Mouse (Mus musculus): ENCODE measurements around the gene Ppa1. TPM values are rescaled to one million over a fixed set of nuclear protein-coding genes. Genes with fewer than 3 reads are reported as not detected.

The Ppa1 gene
- total RNA-seq, 1 experiment from 2014 or later, result 107 TPM

DNA sequence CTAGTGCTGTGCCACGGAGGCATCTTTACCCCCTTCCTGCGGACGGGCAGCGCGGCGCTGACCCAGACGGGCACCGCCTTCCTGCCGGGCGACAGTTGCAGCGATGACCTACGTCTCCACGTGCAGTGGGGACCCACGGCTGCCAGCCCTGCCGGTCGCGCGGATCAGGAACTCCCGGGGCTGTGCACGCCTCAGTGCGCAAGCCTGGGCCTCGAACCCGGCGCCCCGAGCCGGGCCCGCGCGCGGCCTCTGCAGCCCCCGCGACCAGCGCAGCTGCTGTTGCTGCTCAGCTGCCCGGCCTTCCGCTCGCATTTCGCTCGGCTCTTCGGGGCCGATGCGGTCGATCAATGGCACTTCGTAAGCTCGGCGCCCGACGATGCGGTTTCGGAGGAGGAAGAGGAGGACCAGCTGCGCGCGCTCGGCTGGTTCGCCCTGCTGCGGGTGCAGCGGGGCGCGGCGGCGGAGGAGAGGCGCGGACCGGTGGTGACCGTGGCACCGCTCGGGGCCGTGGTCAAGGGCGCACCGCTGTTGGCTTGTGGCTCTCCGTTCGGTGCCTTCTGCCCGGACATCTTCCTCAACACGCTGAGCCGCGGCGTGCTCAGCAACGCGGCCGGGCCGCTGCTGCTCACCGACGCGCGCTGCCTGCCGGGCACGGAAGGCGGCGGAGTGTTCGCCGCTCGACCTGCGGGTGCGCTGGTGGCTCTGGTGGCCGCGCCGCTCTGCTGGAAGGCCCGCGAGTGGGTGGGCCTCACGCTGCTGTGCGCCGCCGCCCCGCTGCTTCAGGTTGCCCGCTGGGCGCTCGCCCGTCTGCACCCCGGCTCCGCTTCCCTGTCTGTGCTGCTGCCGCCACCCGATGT, 47.6 kb downstream of the Ppa1 start:
- no peak for DNase-seq

DNA sequence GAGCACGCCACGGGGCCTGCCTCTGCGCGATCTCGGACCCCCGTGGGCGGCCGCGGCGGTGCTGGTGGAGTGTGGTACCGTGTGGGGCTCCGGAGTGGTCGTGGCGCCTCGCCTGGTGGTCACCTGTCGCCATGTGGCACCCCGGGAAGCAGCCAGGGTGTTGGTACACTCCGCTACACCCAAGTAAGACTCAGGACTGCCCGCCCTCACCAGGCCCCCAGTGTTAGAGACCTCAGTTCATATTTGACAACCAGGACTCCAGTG, 48.1 kb downstream of the Ppa1 start:
- DNase-seq, result no peak

DNA sequence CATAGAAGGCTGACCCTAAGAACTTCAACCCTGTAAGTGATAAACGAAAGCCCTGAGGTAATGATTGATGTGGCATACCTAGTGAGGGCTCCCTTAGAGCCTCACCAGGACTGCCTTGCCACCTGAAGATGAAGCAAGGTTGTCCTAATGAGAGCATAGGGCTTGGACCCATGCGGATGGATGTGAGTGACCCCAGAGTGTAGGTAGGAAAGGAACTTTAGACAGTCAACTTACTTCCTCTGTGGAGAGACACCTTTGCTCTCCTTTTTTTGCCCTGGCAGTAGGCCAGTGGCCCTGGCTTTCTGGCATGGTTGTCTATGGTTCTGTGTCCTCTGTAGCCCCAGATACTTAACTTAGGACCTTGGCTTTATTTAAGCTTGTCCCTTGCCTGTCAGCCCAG, 48.7 kb downstream of the Ppa1 start:
- DNase-seq, result peak; percentile 41

DNA sequence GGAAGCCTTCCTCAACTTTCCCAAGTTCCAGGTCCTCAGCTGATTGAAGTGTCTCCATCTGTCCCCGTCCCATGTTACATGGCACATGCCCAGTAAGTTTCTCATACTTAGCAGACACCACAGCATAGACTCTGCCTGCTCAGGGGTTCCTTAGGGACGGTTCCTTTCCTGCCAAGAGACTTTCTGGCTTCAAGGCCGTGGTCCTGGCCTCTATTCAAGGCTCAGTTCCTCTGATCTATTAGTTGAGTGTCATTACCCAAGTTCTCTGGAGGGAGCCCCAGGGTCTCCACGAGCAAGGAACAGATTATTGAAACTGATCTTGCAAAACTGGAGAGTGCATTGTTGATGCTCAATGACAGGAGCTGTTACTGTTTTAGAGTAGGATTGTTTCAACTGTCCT, 56.3 kb downstream of the Ppa1 start:
- DNase-seq, result peak; percentile 68

DNA sequence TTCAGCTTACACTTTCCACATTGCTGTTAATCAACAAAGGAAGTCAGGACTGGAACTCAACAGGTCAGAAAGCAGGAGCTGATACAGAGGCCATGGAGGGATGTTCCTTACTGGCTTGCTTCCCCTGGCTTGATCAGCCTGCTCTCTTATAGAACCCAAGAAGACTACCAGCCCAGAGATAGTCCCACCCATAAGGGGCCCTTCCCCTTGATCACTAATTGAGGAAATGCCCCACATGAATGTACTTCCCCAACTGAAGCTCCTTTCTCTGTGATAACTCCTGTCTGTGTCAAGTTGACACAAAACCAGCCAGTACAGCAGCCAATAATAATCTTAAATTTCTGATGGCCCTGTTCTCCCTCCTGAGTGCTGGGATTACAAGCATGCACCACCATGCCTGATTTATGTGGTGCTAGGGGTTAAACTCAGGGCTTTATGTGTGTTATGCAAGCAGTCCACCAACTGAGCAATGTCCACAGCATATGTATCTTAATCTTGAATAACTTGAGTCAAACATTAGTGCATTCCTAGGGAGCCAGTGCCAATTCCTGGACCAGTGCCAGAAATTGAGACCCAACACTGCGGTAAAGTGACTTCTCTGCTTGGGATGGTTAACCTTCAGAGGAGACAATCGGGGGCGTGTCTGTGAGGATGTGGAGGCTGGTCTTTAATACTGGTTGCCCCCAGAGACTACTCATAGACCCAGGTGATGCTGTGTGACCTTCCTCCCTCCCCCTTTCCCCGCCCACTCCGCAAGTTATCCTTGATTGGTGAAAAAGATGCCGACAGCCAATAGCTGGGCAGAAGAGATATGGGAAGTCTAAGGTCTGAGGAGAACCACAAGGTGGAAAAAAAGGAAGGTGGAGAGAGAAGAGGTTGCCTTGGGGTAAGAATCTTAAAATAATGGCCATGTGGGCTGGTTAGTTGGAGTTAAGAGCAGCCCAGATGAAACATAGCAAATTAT, 58.3 kb downstream of the Ppa1 start:
- no peak for DNase-seq

DNA sequence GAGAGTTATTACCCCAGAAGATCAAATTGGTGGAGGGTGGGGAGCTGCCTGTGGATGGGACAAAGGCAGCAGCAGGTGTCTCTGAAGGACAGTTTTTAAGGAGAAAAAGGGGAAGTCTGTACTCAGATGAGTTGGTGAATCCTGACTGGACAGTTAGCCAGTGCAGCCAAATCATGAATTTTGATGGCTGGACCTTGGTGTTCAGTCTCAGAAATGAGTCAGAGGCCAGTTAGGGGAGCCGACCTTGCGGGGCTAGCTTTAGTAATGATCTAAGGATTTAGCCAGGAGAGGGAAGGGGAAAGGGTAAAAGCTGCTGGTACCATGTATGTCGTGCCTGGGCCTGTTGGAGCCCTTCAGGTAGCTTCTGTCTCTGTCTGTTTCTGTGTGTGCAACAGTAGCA, 65.2 kb downstream of the Ppa1 start:
- no peak for DNase-seq

DNA sequence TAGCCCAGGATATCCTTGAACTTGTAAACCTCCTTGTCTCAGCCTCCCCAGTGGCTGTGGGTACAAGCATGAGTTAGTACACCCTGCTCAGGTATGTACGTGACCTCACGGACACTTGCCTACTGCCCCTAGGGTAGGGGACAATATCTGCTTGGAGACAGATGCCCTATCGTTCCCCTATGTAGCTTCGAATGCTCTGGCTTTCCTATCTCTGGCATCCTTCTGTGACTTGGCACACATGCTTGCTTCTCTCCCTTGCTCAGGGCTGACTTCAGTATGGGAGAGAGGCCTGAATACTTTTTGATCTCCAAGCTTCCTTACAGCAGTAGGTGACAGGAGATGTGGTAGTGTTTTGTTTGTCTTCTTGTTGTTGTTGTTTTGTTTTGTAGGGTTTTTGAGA, 65.8 kb downstream of the Ppa1 start:
- DNase-seq, result no peak

DNA sequence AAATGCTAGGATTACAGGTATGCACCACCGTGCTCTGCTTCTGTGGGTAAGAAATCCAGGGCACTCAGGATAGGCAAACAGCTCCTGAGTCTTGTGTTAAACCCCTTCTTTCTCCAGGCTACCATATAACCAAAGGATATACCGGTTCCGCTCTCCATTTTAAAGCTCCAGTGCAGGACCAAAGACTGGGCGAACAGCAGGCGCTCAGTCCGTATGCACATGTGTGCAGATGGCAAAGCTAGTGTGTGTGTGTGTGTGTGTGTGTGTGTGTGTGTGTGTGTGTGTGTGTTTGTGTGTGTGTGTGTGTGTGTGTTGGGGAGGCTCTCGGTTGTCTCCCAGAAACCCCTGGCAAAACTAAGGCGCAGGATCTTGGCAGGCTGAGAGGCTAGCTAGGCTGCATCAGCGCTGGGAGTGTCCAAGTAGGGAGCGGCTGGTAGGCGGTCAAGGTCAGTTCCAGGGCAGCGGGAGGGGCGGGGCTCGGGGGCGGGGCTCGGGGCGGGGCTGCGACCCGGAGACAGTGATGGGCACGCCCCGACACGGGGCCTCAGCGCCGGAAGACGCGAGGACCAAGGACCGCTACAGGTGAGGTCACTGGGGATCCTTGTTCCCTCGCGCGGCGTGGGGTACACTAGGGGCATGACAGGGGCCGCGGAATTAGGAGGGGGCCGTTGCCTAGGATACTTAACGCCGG, 66.6 kb downstream of the Ppa1 start, which contains the start of gene Aifm2:
Gene Aifm2, plus strand, starts transcription at position 493 of the 691 bp plus-strand sequence.
- peak; percentile 83 for DNase-seq

DNA sequence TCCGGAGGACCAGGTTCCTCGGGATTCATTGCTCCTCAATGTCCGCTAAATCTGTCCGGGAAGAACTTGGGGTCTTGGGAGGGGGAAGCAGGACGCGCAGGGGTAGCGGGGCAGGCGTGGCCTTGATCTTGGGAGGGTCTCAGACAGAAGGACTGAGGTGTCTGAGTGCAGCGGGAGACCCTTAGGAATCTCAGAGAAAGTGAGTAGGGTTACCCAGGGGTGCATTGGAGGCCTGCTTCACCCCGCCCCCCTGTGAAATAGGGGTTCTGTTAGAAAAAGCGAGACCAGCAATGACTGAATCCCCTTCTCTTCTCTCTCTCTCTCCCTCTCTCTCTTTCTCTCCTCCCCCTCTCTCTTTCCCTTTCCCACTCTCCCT, 67.1 kb downstream of the Ppa1 start:
- DNase-seq, result no peak

DNA sequence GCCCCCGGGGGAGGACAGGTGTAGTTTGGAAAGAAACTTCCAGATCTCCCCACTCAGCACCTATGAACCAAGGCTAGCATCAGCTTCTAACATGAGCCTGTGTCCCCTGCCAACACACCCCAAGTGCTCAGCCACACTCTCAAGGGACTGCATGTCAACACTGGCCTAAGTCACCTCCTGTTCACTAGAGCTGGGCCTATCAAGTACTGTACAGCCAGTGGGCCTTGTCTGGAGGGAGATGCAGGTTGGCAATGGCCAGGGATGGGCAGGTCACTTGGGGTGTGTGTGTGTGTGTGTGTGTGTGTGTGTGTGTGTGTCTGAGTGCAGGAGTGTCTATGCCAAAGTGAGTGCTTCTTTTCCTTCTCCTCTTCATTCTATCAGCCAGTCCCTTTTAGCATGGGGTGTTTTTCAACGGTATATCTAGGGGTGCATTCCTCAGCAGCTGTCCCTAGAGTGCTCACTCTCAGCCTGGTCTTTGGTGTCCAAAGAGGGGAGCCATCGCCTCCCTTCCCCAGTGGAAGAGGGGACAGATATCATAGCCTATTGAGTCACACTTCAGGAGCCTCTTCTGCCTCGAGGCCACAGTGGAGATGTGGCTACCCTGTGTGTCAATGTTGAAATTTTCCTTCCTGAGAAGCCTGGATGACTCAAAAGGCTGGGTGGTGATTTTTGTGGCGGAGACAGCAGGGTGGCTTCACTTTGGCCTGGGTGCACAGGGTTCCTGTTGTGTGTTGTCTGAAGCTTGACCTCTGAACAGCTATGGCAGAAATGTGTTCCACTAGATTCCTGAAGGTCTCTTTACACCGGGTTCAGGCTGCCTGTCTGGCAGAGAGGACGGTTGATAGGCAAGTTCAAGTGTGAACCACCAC, 67.9 kb downstream of the Ppa1 start:
- DNase-seq, result no peak

DNA sequence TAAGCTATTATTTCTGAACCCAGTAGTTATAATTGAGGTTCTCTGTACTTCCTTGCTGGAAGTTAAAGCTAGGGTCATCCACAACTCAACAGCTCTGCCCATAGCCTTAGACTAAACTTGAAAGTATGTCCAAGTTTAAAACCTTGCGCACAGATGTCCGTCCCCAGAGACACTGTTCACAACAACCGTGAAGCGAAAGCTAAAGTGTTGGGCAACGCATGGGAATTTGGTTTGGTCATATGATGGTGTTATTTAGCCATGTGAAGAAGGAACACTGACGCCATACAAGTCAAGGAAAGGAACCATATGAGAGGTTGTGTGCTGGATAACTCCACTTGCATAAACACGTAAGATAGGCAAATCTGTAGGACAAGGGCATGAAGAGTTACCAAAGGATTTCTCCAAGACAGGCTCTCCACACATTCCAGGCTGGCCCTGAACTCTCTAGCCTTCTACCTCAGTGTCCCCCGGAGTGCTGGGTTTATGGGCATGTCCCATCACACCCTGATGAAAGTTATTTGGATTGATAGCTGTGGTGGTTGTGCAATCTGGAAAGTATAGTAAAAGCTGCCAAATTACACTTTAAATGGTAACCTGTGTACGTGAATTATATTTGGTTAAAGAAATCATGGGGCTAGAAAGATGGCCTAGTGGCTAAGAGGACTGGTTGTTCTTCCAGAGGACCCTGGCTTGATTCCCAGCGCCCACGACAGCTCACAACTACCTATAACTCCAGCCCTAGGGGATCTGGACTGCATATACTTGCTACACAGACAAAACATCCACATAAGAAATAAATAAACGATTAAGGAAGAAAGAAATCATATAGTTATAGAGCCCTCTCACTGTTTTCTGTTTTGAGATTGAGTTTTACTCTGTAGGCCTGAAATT, 69.3 kb downstream of the Ppa1 start:
- no peak for DNase-seq

DNA sequence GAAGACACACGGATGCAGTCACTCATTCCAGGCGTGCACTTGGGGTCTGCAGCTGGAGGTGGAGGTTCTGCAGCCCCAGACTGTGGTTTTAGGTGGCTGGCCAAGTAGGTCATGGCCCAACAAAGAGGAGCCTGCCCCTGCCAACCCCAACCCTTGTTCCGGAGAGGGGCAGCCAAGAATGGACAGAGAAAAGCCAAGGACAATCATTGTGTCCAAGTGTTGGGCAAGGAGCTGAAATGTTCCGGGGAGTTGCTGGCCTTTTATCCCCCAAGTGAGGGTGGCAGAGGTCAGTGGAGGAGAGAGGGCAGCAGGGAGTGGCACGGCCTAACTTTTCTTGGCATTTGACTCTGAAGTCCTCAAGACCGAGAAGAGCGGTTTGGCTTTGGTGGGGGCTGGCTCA, 72.0 kb downstream of the Ppa1 start:
- peak; percentile 55 for DNase-seq

DNA sequence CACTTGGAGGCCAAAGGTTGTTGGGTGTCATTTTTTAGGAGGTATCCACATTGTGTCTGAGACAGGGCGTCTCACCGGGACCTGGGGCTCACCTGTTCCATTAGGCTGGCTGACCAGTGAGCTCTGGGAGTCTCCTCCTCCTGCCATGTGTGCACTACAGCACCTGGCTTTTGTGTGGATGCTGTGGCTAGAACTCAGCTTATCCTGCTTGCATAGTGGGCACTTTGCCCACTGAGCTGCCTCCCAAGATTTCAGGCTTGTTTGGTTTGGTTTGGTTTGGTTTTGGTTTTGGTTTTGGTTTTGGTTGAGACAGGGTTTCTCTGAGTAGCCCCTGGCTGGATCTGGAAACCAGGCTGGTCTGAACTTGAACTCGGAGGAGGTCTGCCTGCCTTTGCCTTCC, 73.9 kb downstream of the Ppa1 start:
- DNase-seq, result peak; percentile 6

DNA sequence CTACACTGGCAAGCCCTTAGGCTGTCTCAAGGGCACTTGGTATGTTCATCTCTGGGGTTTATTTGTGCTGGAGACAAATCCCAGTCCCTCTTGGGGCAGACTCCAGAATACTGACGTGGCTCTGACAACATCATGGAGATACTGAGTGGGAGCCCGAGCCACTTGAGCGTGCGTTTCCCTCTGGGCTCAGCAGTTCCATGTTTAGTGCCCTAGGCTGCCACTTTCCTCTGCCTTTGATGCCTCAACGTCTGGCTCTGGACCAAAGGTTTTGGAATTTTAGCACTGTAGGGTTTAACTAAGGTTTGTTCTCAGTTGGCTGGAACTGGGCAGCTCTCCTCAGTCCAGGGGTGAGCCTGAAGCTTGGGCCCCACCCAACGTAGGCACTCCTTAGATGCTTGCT, 74.9 kb downstream of the Ppa1 start:
- peak; percentile 5 for DNase-seq

Other genes starting within 250 kb of the Ppa1 start
- not detected in 2 replicates for gene Nodal, start 230.6 kb upstream of the Ppa1 start, total RNA-seq (2021)
- gene Eif4ebp2, start 195.9 kb upstream of the Ppa1 start, total RNA-seq (2021), result 92.3 and 112 TPM in 2 replicates
- 22.6 and 28.9 TPM in 2 replicates for gene Lrrc20, start 172.8 kb upstream of the Ppa1 start, total RNA-seq (2021)
- gene Npffr1, start 53.1 kb upstream of the Ppa1 start, total RNA-seq (2021), result 0.21 and 0.24 TPM in 2 replicates
- 181 and 195 TPM in 2 replicates for gene Sar1a, start 31.7 kb downstream of the Ppa1 start, total RNA-seq (2021)
- gene Tysnd1, start 47.0 kb downstream of the Ppa1 start, total RNA-seq (2021), result 109 and 115 TPM in 2 replicates
- 310 and 356 TPM in 2 replicates for gene Aifm2, start 66.7 kb downstream of the Ppa1 start, total RNA-seq (2021)
- 9.8 and 11.3 TPM in 2 replicates for gene H2afy2, start 135.6 kb downstream of the Ppa1 start, total RNA-seq (2021)